Mouse (Mus musculus): Measurements from ENCODE around the gene Ankrd50.

DNA sequence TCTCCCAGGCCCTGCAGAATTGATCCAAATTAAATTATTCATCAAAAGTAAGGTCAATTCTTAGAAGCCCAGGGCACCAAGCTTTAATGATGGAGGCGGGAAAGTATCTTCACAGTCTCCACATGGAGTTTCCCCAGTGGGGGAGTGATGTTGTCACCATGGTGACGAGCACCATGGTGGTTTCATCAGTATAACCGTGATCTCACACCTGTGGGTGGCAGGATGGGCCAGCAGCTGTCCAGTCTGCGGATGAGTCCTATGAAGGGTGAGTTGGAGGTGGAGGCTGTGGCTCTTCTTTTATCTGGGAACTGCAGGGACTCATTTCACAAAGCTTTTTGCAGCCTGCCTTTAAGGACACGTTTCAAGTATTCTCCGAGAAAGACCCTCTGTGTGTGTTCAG lies 53.6 kb downstream of the Ankrd50 start:
- TF ChIP-seq POLR2A (IDR thresholded peaks at IDR 0.05; ENCODE audit: low read depth, low read length) = no peak
- no peak for TF ChIP-seq CTCF (IDR thresholded peaks at IDR 0.05; ENCODE audit: borderline replicate concordance, insufficient read depth, low read length)
